In the genomic region with DNA sequence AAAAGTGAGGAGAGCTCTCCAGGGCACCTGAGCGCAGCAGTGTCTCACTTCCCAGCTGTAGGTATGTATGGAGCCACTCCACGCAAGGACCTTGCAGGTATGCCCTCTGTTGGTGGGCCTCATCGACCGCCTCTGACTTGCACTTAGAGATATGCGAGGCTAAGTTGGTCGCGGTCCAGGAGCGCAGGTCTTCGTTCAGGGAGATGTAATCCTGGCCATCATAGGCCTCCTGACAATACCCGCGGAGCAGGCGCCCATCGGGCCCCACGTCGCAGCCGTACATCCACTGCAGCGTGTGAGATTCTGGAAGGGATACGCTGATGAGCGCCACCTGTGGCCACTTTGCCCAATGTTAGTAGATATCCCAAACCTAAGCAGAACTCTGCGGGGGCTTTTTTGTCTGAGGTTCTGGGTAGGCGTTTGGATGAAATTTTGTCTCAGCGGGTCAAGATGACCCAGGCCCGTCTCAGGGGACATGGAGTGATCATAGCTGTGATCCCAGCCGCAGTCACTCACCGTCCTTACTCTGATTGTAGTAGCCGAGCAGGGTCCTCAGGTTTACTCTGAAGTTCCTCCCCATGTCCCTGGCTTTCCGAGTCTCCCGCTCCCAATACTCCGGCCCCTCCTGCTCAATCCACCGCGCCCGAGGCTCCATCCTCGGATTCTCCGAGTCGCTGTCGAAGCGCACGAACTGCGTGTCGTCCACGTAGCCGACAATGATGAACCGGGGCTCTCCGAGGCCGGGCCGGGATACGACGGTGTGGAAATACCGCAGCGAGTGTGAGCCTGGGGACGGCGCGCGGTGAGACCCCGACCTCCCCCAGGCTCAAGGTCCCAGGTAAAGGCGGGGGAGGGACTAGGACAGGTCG, we compare ENCODE assay signal across 8 mouse cellular contexts. TPM values are rescaled to one million over a fixed set of nuclear protein-coding genes. Genes with fewer than 3 reads are reported as not detected.
DNase-seq lines count a peak whose midpoint lies in the region; ATAC-seq and TF ChIP-seq lines count a peak whose summit lies in the region.
"Not testable (repeated sequence)": the region's sequence is repeated elsewhere in the genome, so short reads cannot be mapped to it uniquely, and the experiment has no call there.

No protein-coding gene starts in this region.

- H3K4me1 ChIP-seq in cortical plate, adult 2 months (ENCODE audit: control insufficient read depth, insufficient read depth, low read length); forebrain, embryonic 16.5 days (replicated peaks; ENCODE audit: control insufficient read depth, insufficient read depth, low read length); hindbrain, embryonic 13.5 days (replicated peaks); lung, embryonic 14.5 days (ENCODE audit: insufficient read depth); stomach, embryonic 15.5 days: not testable (repeated sequence)

- not testable (repeated sequence) for TF ChIP-seq CTCF in cortical plate, adult 2 months (IDR thresholded peaks at IDR 0.05; ENCODE audit: extremely low read depth, insufficient read depth, low read length)
- peak; percentile 50 for TF ChIP-seq CTCF in lung, embryonic 14.5 days (IDR thresholded peaks at IDR 0.05; ENCODE audit: low read depth)

- not testable (repeated sequence) for H3K27me3 ChIP-seq in forebrain, embryonic 16.5 days (replicated peaks; ENCODE audit: control insufficient read depth, insufficient read depth, low read length); lung, embryonic 14.5 days (ENCODE audit: insufficient read depth, low read length); stomach, embryonic 15.5 days (replicated peaks)
- H3K27me3 ChIP-seq in hindbrain, embryonic 13.5 days = peaks cover 35% of the 10 kb centered on the region

- not testable (repeated sequence) for H3K9me3 ChIP-seq in forebrain, embryonic 16.5 days (ENCODE audit: control insufficient read depth, low read length); hindbrain, embryonic 13.5 days; lung, embryonic 14.5 days (ENCODE audit: low read depth, low read length); stomach, embryonic 15.5 days

- WGBS in forebrain, embryonic 16.5 days = 1% methylated on average over 55 of the region's 57 CpGs
- WGBS in hindbrain, embryonic 13.5 days = 2% methylated on average over 57 of the region's 57 CpGs
- WGBS in lung, embryonic 14.5 days = under 1% methylated on average over 55 of the region's 57 CpGs
- WGBS in stomach, embryonic 15.5 days = 1% methylated on average over 57 of the region's 57 CpGs

- peak overlapping the region; percentile 21; the same call in 1 of the 2 replicates for H3K4me3 ChIP-seq in cortical plate, adult 2 months (ENCODE audit: insufficient read depth, low read length)
- H3K4me3 ChIP-seq in forebrain, embryonic 16.5 days (replicated peaks; ENCODE audit: low read length) = peak overlapping the region; percentile 48
- peak overlapping the region; percentile 44 for H3K4me3 ChIP-seq in hindbrain, embryonic 13.5 days
- H3K4me3 ChIP-seq in lung, embryonic 14.5 days (ENCODE audit: low read depth, low read length) = peak overlapping the region; percentile 30
- peak overlapping the region; percentile 41 for H3K4me3 ChIP-seq in stomach, embryonic 15.5 days (replicated peaks)

- not testable (repeated sequence) for H3K27ac ChIP-seq in cortical plate, adult 2 months (ENCODE audit: insufficient read depth, low read length); forebrain, embryonic 16.5 days (ENCODE audit: low read length); hindbrain, embryonic 13.5 days; lung, embryonic 14.5 days (ENCODE audit: low read depth); stomach, embryonic 15.5 days

- TF ChIP-seq POLR2A in cortical plate, adult 2 months (IDR thresholded peaks at IDR 0.05; ENCODE audit: extremely low read depth, insufficient read depth, low read length) = not testable (repeated sequence)

- peak overlapping the region; percentile 82 for H3K4me2 ChIP-seq in forebrain, embryonic 16.5 days (ENCODE audit: low read length)
- peak overlapping the region; percentile 78 for H3K4me2 ChIP-seq in hindbrain, embryonic 13.5 days
- peak overlapping the region; percentile 66 for H3K4me2 ChIP-seq in lung, embryonic 14.5 days
- H3K4me2 ChIP-seq in stomach, embryonic 15.5 days = peak overlapping the region; percentile 84

- ATAC-seq in forebrain, embryonic 16.5 days = peak; percentile 73
- peak; percentile 78 for ATAC-seq in hindbrain, embryonic 13.5 days (ENCODE audit: low FRiP score)
- peak; percentile 60 for ATAC-seq in lung, embryonic 14.5 days (ENCODE audit: insufficient read depth)
- peak; percentile 72; the same call in 1 of the 2 replicates for ATAC-seq in stomach, embryonic 15.5 days (ENCODE audit: insufficient read depth, low FRiP score, low read depth)

- not testable (repeated sequence) for H3K36me3 ChIP-seq in forebrain, embryonic 16.5 days (ENCODE audit: control insufficient read depth, insufficient read depth); hindbrain, embryonic 13.5 days; lung, embryonic 14.5 days (ENCODE audit: insufficient read depth); stomach, embryonic 15.5 days

- DNase-seq in ES-CJ7 (ENCODE audit: low read depth, low spot score) = peak; percentile 61
- peak; percentile 29 to 39 for DNase-seq in kidney, postnatal 4 days
- peak; percentile 24 for DNase-seq in lung, embryonic 14.5 days
- peak; percentile 64 for DNase-seq in naive thymus-derived CD4-positive, alpha-beta T cell, adult 2 months (ENCODE audit: low read depth)

- H3K9ac ChIP-seq in forebrain, embryonic 16.5 days (replicated peaks; ENCODE audit: low read depth, low read length) = peak overlapping the region; percentile 25; the same call in 1 of the 2 replicates
- peak overlapping the region; percentile 65 for H3K9ac ChIP-seq in hindbrain, embryonic 13.5 days
- not testable (repeated sequence) for H3K9ac ChIP-seq in lung, embryonic 14.5 days; stomach, embryonic 15.5 days

RNA-seq across cellular contexts. Expression of gene Gm19684, which starts 10.6 kb away (rescaled TPM):
- polyA plus RNA-seq in cortical plate, adult 2 months (2012; rRNA removed) = not detected in 2 replicates
- polyA plus RNA-seq in forebrain, embryonic 16.5 days (2015; fragmentation: Nextera tagmentation; extraction: Ambion mirVana) = not detected in 2 replicates
- polyA plus RNA-seq in hindbrain, embryonic 13.5 days (2015; fragmentation: Nextera tagmentation; extraction: Ambion mirVana) = not detected in 2 replicates
- not detected in 2 replicates for polyA plus RNA-seq in lung, embryonic 14.5 days (2014; fragmentation: Nextera tagmentation; extraction: Ambion mirVana)
- not detected in 2 replicates for polyA plus RNA-seq in stomach, embryonic 15.5 days (2015; fragmentation: Nextera tagmentation; extraction: Ambion mirVana)

RNA-seq across cellular contexts. Expression of gene Gm7030, which starts 18.4 kb away (rescaled TPM):
- not detected in 2 replicates for polyA plus RNA-seq in cortical plate, adult 2 months (2012; rRNA removed)
- polyA plus RNA-seq in forebrain, embryonic 16.5 days (2015; fragmentation: Nextera tagmentation; extraction: Ambion mirVana) = not detected in 2 replicates
- polyA plus RNA-seq in hindbrain, embryonic 13.5 days (2015; fragmentation: Nextera tagmentation; extraction: Ambion mirVana) = not detected in 2 replicates
- not detected in 2 replicates for polyA plus RNA-seq in lung, embryonic 14.5 days (2014; fragmentation: Nextera tagmentation; extraction: Ambion mirVana)
- polyA plus RNA-seq in stomach, embryonic 15.5 days (2015; fragmentation: Nextera tagmentation; extraction: Ambion mirVana) = 0.30 TPM in 1 of 2 replicates, not detected in the other

RNA-seq across cellular contexts. Expression of gene Gm11127, which starts 52.7 kb away (rescaled TPM):
- 0.23 and 0.35 TPM in 2 replicates for polyA plus RNA-seq in cortical plate, adult 2 months (2012; rRNA removed)
- polyA plus RNA-seq in forebrain, embryonic 16.5 days (2015; fragmentation: Nextera tagmentation; extraction: Ambion mirVana) = 0.16 TPM in 1 of 2 replicates, not detected in the other
- polyA plus RNA-seq in hindbrain, embryonic 13.5 days (2015; fragmentation: Nextera tagmentation; extraction: Ambion mirVana) = not detected in 2 replicates
- polyA plus RNA-seq in lung, embryonic 14.5 days (2014; fragmentation: Nextera tagmentation; extraction: Ambion mirVana) = not detected in 2 replicates
- polyA plus RNA-seq in stomach, embryonic 15.5 days (2015; fragmentation: Nextera tagmentation; extraction: Ambion mirVana) = 0.28 and 0.50 TPM in 2 replicates

RNA-seq across cellular contexts. Expression of gene Gm8909, which starts 57.5 kb away (rescaled TPM):
- not detected in 2 replicates for polyA plus RNA-seq in cortical plate, adult 2 months (2012; rRNA removed)
- polyA plus RNA-seq in forebrain, embryonic 16.5 days (2015; fragmentation: Nextera tagmentation; extraction: Ambion mirVana) = not detected in 2 replicates
- polyA plus RNA-seq in hindbrain, embryonic 13.5 days (2015; fragmentation: Nextera tagmentation; extraction: Ambion mirVana) = not detected in 2 replicates
- 44.4 and 51.4 TPM in 2 replicates for polyA plus RNA-seq in lung, embryonic 14.5 days (2014; fragmentation: Nextera tagmentation; extraction: Ambion mirVana)
- polyA plus RNA-seq in stomach, embryonic 15.5 days (2015; fragmentation: Nextera tagmentation; extraction: Ambion mirVana) = 0.79 and 0.94 TPM in 2 replicates
